Mouse (Mus musculus) ES-Bruce4 (cell line): ENCODE results near the gene Pgap3.

Experiments used
- CTCF ChIP-seq: IDR thresholded peaks from one replicate; pipeline ENCODE4 v1.8.1; 2011; ENCODE audit warnings: low read depth, low read length
- POLR2A ChIP-seq: IDR thresholded peaks from one replicate; pipeline ENCODE4 v1.8.1; 2011; ENCODE audit warnings: low read length; ENCODE audit not compliant: insufficient read depth

- TF ChIP-seq CTCF (no peak), POLR2A (no peak)
Measured at GRCm38 (mm10) chr11:98380106-98380505, 20.2 kb downstream of the Pgap3 start.
